Mouse (Mus musculus) frontal cortex, postnatal 25 days (tissue): ENCODE measurements around the gene Dld.

Experiments used
- DNase-seq, 2 experiments: peaks; one replicate each; pipeline ENCODE4 v3.0.0; 2022; ENCODE audit warnings: low spot score in 2 of 2

The Dld gene

DNA sequence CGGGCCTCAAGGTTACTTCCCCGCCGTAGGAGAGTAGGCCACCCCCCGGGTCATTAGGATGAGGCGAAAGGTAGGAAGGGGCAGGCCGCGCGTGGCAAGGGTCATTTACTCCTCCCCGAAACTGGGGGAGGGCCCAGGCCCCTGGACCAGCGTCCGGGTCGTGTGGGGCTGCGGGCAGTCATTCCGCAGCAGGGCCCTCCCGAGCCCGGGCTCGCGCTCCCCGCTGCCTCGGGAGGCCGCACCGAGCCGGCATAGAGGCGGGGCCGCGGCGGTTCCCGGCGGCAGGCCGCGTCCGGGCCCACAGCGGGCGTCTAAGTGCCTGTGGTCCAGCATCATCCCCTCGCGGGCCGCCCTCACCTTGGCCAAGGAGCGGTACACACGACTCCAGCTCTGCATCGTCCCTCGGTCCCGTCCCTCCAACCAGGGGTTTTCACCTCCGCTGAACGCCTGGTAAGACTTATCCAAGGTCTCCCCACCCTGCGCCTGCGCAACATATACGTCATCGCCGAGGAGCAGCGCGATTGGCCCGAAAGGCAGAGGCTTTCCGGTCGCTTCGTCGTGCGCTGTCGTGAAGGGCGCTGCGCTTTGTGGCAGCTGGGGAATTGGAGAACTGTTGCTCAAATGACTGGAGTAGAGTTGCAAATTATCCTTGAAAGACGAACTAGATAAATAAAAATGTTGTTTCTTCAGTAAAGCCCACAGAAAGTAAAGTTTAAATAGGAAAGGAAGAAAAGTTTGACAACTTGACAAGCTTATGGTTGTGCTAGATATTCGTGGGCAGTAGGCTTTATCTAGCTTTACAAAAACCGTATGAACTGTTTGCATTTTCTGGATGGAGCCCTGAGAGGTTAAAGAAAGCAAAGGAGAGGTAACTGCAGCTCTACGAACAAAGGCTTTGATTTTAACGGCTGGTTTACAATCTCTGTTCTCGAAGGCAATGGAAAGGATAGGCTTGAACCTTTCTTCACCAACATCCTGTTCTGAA lies at the start of gene Dld:
Gene Dld, minus strand, starts transcription at position 510 of the 985 bp plus-strand sequence.
- DNase-seq: peak; percentile 91 to 96

DNA sequence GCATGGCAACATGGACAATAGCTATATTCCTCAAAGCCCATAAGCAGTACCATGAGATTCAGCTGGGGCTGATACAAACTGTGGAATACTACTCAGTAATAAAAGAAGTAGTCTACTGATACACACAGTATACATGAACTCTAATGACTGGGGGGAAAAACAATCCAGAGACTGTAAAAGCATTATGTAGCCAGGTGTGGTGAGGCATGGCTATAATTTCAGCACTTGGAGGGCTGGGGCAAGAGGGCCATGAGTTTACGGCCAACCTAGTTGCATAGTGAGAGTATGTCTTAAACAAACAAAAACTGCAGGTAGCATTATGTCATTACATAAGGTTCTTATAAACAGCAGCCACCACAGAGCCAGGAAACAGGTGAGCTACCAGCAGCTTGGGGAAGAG lies 49.6 kb upstream of the Dld start:
- DNase-seq: no peak

- DNase-seq: no peak
Observed at GRCm38 (mm10) chr12:31397709-31398108, 46.5 kb upstream of the Dld start.

- no peak for DNase-seq
Observed at GRCm38 (mm10) chr12:31395895-31396294, 44.6 kb upstream of the Dld start.

DNA sequence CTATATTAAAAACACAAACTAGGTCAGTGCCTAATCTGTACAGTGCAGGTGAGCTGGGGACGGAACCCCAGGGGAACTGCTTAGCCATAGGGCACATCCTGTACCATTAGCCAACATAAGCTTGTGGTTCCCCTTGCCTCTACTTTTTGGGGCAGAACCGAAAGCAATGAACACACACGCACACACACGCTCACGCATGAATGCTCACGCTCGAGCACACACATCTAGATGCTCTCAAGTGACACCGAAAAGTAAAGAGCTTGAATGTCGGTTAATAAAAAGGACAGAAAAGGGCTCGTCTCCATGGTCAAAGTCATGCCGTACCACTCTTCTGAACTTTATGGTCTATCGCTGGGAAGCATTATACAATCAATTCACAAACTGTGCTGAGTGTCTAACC lies 40.4 kb upstream of the Dld start:
- DNase-seq: no peak

- DNase-seq: no peak
Observed at GRCm38 (mm10) chr12:31390571-31390970, 39.3 kb upstream of the Dld start, which contains the start of gene Slc26a3. Gene Slc26a3, plus strand, starts transcription at chr12:31390871.

- DNase-seq: no peak
Observed at GRCm38 (mm10) chr12:31387303-31387702, 36.0 kb upstream of the Dld start.

- DNase-seq: no peak
Observed at GRCm38 (mm10) chr12:31382451-31382850, 31.2 kb upstream of the Dld start.

- DNase-seq: no peak
Observed at GRCm38 (mm10) chr12:31380878-31381277, 29.6 kb upstream of the Dld start.

DNA sequence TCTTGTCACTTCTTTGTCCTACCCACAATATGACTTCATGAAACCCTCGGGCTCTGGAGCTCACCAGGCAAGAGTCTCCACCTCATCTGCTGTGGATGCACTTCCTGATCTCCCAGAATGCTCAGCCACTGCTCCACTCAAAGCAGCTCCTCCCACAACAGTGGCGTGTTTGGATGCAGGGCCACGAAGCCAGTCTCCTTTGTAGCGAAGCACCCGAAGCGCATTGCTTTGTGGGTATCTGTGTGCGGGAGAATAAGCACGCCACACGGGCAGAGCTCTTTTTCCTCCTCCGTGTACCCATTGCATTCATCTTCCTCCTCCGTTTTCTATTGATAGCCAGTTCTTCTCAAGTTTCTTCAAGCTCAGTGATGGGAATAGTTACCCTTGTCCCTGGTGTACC lies 26.0 kb upstream of the Dld start:
- DNase-seq: no peak

- no peak for DNase-seq
Observed at GRCm38 (mm10) chr12:31376326-31376950, 25.2 kb upstream of the Dld start.

DNA sequence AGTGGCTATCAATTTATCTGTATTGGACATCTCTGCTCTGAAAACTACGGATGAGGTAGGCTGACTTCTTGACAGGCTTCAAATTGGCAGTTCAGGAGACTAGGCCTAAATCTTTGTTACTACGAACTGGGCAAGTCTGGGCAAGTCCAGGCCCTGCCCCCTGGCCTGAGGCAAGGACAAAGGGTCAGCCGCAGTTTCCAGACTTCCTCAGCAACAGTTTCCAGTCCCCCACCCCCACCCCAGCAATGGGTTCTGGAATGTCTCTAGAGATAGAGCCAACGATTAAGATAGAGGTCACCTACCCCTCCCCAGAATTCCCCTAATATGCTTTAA lies 24.0 kb upstream of the Dld start:
- DNase-seq: no peak

GRCm38 (mm10) chr12:31374603-31375282 lies 23.5 kb upstream of the Dld start:
- DNase-seq: peak; percentile 25 to 42

DNA sequence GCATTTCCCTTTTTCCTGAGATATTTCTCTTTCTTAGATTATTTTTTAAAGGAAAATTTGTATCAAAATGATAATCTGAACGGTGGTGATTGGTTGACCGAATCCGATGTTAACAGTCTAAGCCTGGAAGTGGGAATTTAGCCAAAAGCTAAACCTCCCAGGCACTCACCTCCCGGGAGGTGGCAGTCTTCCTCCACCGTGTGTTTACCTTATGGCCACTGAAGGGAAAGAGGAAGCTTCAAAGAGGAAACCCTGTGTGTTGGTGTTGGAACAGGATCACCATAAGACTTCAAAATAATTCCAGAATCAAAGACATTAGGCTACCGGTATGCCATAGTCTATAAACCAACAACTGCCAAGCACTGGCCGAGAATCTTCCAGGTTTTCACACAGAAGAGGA lies 18.4 kb upstream of the Dld start:
- DNase-seq: no peak

GRCm38 (mm10) chr12:31369118-31369517 lies 17.9 kb upstream of the Dld start:
- DNase-seq: no peak

- DNase-seq: no peak
Observed at GRCm38 (mm10) chr12:31367721-31368120, 16.5 kb upstream of the Dld start.

- DNase-seq: no peak
Observed at GRCm38 (mm10) chr12:31366428-31366827, 15.2 kb upstream of the Dld start.

DNA sequence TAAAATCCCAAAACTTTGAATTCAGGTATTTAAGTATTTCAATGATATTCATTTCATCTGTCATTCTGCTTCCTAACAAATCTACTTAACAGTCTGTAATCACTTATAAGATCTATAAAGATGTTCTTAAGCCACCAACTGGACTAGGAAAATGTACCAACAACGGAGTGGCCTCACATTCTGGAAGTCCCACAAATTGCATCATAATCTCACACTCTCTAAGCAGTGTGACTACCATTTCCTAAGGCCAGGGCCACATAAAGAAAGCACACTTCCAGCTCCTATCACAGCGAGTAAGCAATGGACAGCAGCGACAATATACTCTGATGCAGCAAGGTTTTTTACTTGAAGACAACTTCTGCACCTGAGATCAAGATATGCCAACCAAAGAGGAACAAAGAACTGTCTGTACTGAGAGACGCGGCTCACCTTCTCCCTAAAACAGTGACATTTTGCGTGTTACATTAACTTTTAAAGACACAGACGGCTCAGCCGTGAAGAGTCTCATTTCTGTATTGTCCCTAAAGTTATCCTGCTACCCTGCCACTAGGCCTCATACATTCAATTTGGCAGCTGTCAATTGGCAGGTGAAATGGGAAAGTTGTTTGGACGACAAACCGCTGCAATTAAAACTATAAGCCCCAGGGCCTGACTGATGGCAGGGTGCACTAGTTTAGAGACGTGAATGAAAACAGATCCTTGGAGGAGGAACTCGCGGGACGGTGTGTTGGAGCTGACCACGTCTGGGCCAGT lies 886 bp downstream of the Dld start:
- DNase-seq: no peak

DNA sequence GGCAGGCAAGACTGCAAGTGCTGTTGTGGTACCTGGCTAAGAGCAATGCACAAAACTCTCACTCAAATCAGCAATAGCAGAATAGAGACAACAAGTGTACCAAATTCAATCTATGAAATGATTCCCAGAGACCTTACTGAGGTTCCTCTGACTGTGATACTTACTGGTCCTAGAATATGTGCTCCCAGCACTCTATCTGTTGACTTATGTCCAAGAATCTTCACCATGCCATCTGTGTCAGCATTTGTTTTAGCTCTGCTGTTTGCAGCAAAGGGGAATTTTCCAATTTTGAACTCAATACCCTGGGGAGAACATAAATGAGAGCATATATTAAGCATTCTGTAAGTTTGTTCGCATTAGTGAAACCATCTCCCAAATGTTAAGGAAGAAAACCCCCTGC lies 18.0 kb downstream of the Dld start:
- no peak for DNase-seq

GRCm38 (mm10) chr12:31327139-31327538 lies 24.1 kb downstream of the Dld start:
- no peak for DNase-seq

DNA sequence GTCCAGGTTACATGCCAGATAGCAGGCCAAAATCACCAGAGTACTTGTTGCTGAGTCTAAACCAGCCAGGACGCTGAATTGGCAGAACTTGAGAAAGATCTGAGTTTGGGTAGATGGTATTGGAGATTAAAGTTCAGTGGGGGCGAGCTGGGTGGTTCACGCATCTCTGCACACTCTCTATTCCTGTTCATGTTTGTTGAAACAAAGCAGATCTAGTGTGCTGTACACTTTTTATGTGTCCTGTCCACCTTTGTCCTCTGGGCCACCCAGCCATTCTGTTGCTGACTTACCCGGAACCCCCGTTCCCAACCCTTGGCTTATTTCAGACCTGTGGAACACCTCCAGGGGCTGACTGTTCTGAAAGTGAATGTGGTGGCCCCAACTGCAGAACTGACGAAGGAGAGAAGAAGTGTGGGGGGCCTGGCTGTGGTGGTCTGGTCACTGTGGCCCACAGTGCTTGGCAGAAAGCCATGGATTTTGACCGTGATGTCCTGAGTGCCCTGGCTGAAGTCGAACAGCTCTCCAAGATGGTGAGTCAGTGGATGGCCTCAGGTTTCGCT lies 28.0 kb downstream of the Dld start:
- DNase-seq: no peak

GRCm38 (mm10) chr12:31321532-31321931 lies 29.7 kb downstream of the Dld start:
- no peak for DNase-seq
